10 mouse cellular contexts compared by ENCODE assay signal in the genomic region with DNA sequence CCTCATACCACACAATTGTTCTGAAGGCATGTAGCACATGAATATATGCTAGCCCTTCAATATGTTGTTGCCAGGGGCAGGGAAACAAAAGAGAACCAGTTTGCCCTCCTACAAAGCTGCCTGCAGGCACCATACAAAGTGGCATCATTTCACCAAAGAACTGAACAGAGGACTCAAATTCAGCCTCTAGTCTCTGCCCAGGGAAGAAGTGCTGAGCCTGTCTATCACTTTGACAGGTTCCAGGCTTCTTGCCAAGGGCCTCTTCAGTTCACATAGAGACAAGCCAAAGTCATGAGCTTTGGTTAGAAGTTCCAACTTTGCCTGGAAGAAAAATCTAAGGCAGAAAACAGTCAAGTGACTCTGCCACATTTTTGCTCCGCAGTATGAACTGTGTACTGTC.
DNase-seq lines count a peak whose midpoint lies in the region; ATAC-seq lines count a peak whose summit lies in the region.
"Had no signal": no experiment of that assay in that cellular context is flagged by ENCODE, and none has a peak within 500 bp of the region (broad histone marks: within the 10 kb centered on the region; RNA-seq: fewer than 3 reads in every experiment).

No protein-coding gene starts in this region.

- peak; percentile 59 for DNase-seq in kidney, adult 18-20 months
- peak; percentile 68 for DNase-seq in adipocyte (ENCODE audit: low spot score)
- DNase-seq in forebrain, embryonic 14.5 days (ENCODE audit: low spot score) = peak; percentile 65
- peak; percentile 74 to 78 for DNase-seq in kidney, postnatal 25 days
- DNase-seq in gastrocnemius, postnatal 4 days (ENCODE audit: low spot score in 2 of 2) = no peak
- DNase-seq in testis, postnatal 10 days (ENCODE audit: low spot score) = no peak
- DNase-seq in right cerebral cortex, adult 18-20 months = no peak
- DNase-seq: thymus, postnatal 36 days had no signal

- no peaks in the 10 kb centered on the region for H3K27me3 ChIP-seq in kidney, embryonic 15.5 days
- no peaks in the 10 kb centered on the region for H3K27me3 ChIP-seq in forebrain, embryonic 14.5 days (replicated peaks; ENCODE audit: control insufficient read depth, insufficient read depth, low read length)

- no peak overlapping the region for H3K4me2 ChIP-seq in kidney, embryonic 15.5 days
- H3K4me2 ChIP-seq in forebrain, embryonic 14.5 days (ENCODE audit: low read length) = no peak overlapping the region

- H3K4me3 ChIP-seq in kidney, embryonic 15.5 days (replicated peaks) = no peak overlapping the region
- no peak overlapping the region for H3K4me3 ChIP-seq in forebrain, embryonic 14.5 days (ENCODE audit: low read depth, low read length)

- 83% methylated on average over 1 of the region's 1 CpGs for WGBS in kidney, embryonic 15.5 days
- 71% methylated on average over 1 of the region's 1 CpGs for WGBS in forebrain, embryonic 14.5 days

- no peak for ATAC-seq in kidney, embryonic 15.5 days (replicated peaks; ENCODE audit: low FRiP score)
- ATAC-seq in forebrain, embryonic 14.5 days = peak; percentile 46; the same call in 1 of the 2 replicates

- H3K9me3 ChIP-seq in kidney, embryonic 15.5 days (replicated peaks) = no peaks in the 10 kb centered on the region
- no peaks in the 10 kb centered on the region for H3K9me3 ChIP-seq in forebrain, embryonic 14.5 days (replicated peaks; ENCODE audit: control insufficient read depth, low read length)
- H3K9me3 ChIP-seq: G1E had no signal

- H3K36me3 ChIP-seq in kidney, embryonic 15.5 days = no peaks in the 10 kb centered on the region
- no peaks in the 10 kb centered on the region for H3K36me3 ChIP-seq in forebrain, embryonic 14.5 days (ENCODE audit: control insufficient read depth, insufficient read depth, low read length)
- H3K36me3 ChIP-seq: G1E had no signal

- no peak overlapping the region for H3K27ac ChIP-seq in kidney, embryonic 15.5 days
- H3K27ac ChIP-seq in forebrain, embryonic 14.5 days (ENCODE audit: low read depth, low read length) = no peak overlapping the region

- H3K4me1 ChIP-seq in kidney, embryonic 15.5 days = no peaks in the 10 kb centered on the region; the same call in 1 of the 2 replicates
- H3K4me1 ChIP-seq in forebrain, embryonic 14.5 days (ENCODE audit: control insufficient read depth, insufficient read depth, low read length) = peaks cover 12% of the 10 kb centered on the region

- H3K9ac ChIP-seq in kidney, embryonic 15.5 days = no peak overlapping the region
- H3K9ac ChIP-seq in forebrain, embryonic 14.5 days (ENCODE audit: low read length) = no peak overlapping the region

Comparison
In these comparisons a context has a peak if more than half of its experiments do, and no peak if none do; other contexts are left out.
1. DNase-seq: peak in kidney, adult 18-20 months (single experiment), adipocyte (single experiment), forebrain, embryonic 14.5 days (single experiment) and kidney, postnatal 25 days (2 of 2); none in gastrocnemius, postnatal 4 days (0 of 2), testis, postnatal 10 days (single experiment) and right cerebral cortex, adult 18-20 months (single experiment).